ENCODE assay signal across 31 mouse cellular contexts in genomic region chr17:36206846-36207245, GRCm38 (mm10). TPM values are rescaled to one million over a fixed set of nuclear protein-coding genes. Genes with fewer than 3 reads are reported as not detected.
A peak's percentile ranks its signal among the peaks of the same experiment; 100 is the strongest.
DNase-seq lines count a peak whose midpoint lies in the region.
"Had no signal": no experiment of that assay in that cellular context is flagged by ENCODE, and none has a peak within 500 bp of the region (broad histone marks: within the 10 kb centered on the region; RNA-seq: fewer than 3 reads in every experiment).

No protein-coding gene starts in this region.

- no peaks in the 10 kb centered on the region for H3K36me3 ChIP-seq in heart, embryonic 10.5 days
- H3K36me3 ChIP-seq: forebrain, embryonic 10.5 days; heart, embryonic 13.5 days had no signal

- H3K27me3 ChIP-seq in heart, embryonic 10.5 days (ENCODE audit: insufficient read depth, poor library complexity, severe bottlenecking), result peaks cover 96% of the 10 kb centered on the region

- no peak overlapping the region for H3K27ac ChIP-seq in heart, embryonic 10.5 days
- H3K27ac ChIP-seq: forebrain, embryonic 10.5 days; forebrain, embryonic 13.5 days; heart, embryonic 13.5 days; hindbrain, embryonic 14.5 days; hindbrain, postnatal 0 days had no signal

- H3K4me3 ChIP-seq in heart, embryonic 10.5 days, result no peak overlapping the region

- H3K9me3 ChIP-seq in heart, embryonic 10.5 days, result no peaks in the 10 kb centered on the region
- H3K9me3 ChIP-seq: forebrain, embryonic 10.5 days; forebrain, embryonic 13.5 days; heart, embryonic 13.5 days had no signal

- H3K4me1 ChIP-seq in heart, embryonic 10.5 days, result peaks cover 9% of the 10 kb centered on the region

- DNase-seq in heart, embryonic 10.5 days (ENCODE audit: low spot score), result peak; percentile 60
- DNase-seq in heart, adult 18-20 months, result no peak
- peak; percentile 3 for DNase-seq in 3T3-L1 (ENCODE audit: low read depth, low spot score)
- peak; percentile 27 for DNase-seq in adipocyte (ENCODE audit: low spot score)
- no peak for DNase-seq in urinary bladder, postnatal 25 days (ENCODE audit: low spot score)
- no peak for DNase-seq in spleen, postnatal 4 days (ENCODE audit: low spot score in 2 of 2)
- DNase-seq: adrenal gland, postnatal 10 days; adrenal gland, postnatal 36 days; cerebellum, adult 11 months; cerebellum, adult 2 months; cerebellum, adult 9-11 months; cerebellum, postnatal 25 days; gastrocnemius, postnatal 10 days; gastrocnemius, postnatal 36 days; heart, adult 11 months; heart, postnatal 14 days; heart, postnatal 4 days had no signal

RNA-seq across cellular contexts. Expression of gene H2-T3, which starts 16.8 kb away (rescaled TPM):
- polyA plus RNA-seq in heart, embryonic 10.5 days (2016; fragmentation: Nextera tagmentation; extraction: Ambion mirVana), result not detected in 2 replicates
- total RNA-seq in heart, adult 18-20 months (2021), result not detected
- total RNA-seq: adrenal gland, adult 18-20 months; adrenal gland, postnatal 10 days; adrenal gland, postnatal 36 days; common myeloid progenitor, adult 5-6 weeks; gastrocnemius, adult 18-20 months; gastrocnemius, postnatal 10 days; heart, postnatal 4 days; hindbrain, postnatal 0 days; MEL had no signal
- polyA plus RNA-seq: C2C12; cerebellum, adult 2 months; embryonic facial prominence, embryonic 11.5 days; embryonic facial prominence, embryonic 14.5 days; forebrain, embryonic 10.5 days; forebrain, embryonic 13.5 days; forebrain, embryonic 16.5 days; hindbrain, embryonic 11.5 days; hindbrain, embryonic 14.5 days; hindbrain, postnatal 0 days had no signal

RNA-seq across cellular contexts. Expression of gene Gm8909, which starts 38.5 kb away (rescaled TPM):
- polyA plus RNA-seq in heart, embryonic 10.5 days (2016; fragmentation: Nextera tagmentation; extraction: Ambion mirVana), result 0.40 TPM in 1 of 2 replicates, not detected in the other
- total RNA-seq in heart, adult 18-20 months (2021), result not detected
- total RNA-seq: adrenal gland, postnatal 36 days; common myeloid progenitor, adult 5-6 weeks; gastrocnemius, adult 18-20 months; gastrocnemius, postnatal 10 days; gastrocnemius, postnatal 36 days; heart, postnatal 14 days; heart, postnatal 4 days; hindbrain, postnatal 0 days; MEL had no signal
- polyA plus RNA-seq: C2C12; cerebellum, adult 2 months; embryonic facial prominence, embryonic 11.5 days; embryonic facial prominence, embryonic 14.5 days; forebrain, embryonic 10.5 days; forebrain, embryonic 13.5 days; forebrain, embryonic 16.5 days; hindbrain, embryonic 11.5 days; hindbrain, embryonic 14.5 days had no signal

RNA-seq across cellular contexts. Expression of gene Rpp21, which starts 51.0 kb away (rescaled TPM):
- polyA plus RNA-seq in heart, embryonic 10.5 days (2016; fragmentation: Nextera tagmentation; extraction: Ambion mirVana), result 106 and 108 TPM in 2 replicates
- 10 to 100 TPM; 37.9 to 38.8 TPM for total RNA-seq in heart, adult 18-20 months (2021)

Comparison
In these comparisons a context has a peak if more than half of its experiments do, and no peak if none do; other contexts are left out.
1. DNase-seq: peak in heart, embryonic 10.5 days (single experiment), 3T3-L1 (single experiment) and adipocyte (single experiment); none in heart, adult 18-20 months (0 of 2), urinary bladder, postnatal 25 days (single experiment) and spleen, postnatal 4 days (0 of 2).